Mouse (Mus musculus): Measurements from ENCODE around the gene Il16. TPM values are rescaled to one million over a fixed set of nuclear protein-coding genes. Genes with fewer than 3 reads are reported as not detected.

The Il16 gene
- polyA plus RNA-seq, 1 experiment from 2014 or later = 0.70 TPM

DNA sequence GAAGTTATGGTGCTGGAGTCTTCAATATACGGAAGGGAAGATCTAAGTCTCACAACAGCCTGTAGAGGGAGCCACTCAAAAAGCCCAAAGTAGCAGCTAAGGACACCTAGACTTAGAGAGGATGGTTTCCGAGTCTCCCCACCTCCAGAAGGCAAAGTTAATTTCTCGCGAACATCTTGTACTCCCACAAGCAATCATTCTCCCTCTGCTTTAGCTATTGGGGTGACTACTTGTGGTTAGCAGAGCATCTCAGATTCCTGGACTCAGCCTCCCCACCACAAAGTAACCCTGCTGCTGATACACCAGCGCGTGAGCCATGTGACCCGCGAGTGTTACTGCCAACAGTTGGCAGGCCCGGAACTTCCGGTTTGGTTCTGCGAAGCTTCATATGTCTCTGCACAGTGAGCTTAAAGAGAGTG is 85.2 kb downstream of the Il16 start:
- Histone ChIP-seq H3K27me3 (ENCODE audit: control insufficient read depth, insufficient read depth, low read length) (no peaks in the 10 kb centered on the region), H3K4me2 (ENCODE audit: low read length) (no peak overlapping the region), H3K4me3 (replicated peaks; ENCODE audit: low read depth, low read length) (no peak overlapping the region), H3K9me3 (ENCODE audit: control insufficient read depth, low read length) (no peaks in the 10 kb centered on the region), H3K36me3 (ENCODE audit: control insufficient read depth, insufficient read depth, low read length) (no peaks in the 10 kb centered on the region), H3K4me1 (ENCODE audit: control insufficient read depth, insufficient read depth, low read length) (no peaks in the 10 kb centered on the region), H3K9ac (replicated peaks; ENCODE audit: low read length) (no peak overlapping the region), H3K27ac (replicated peaks; ENCODE audit: low read depth, low read length) (no peak overlapping the region)
- no peak for DNase-seq
- 94% methylated on average over 11 of the region's 11 CpGs for WGBS
- no peak for ATAC-seq (ENCODE audit: low FRiP score, low TSS enrichment)

DNA sequence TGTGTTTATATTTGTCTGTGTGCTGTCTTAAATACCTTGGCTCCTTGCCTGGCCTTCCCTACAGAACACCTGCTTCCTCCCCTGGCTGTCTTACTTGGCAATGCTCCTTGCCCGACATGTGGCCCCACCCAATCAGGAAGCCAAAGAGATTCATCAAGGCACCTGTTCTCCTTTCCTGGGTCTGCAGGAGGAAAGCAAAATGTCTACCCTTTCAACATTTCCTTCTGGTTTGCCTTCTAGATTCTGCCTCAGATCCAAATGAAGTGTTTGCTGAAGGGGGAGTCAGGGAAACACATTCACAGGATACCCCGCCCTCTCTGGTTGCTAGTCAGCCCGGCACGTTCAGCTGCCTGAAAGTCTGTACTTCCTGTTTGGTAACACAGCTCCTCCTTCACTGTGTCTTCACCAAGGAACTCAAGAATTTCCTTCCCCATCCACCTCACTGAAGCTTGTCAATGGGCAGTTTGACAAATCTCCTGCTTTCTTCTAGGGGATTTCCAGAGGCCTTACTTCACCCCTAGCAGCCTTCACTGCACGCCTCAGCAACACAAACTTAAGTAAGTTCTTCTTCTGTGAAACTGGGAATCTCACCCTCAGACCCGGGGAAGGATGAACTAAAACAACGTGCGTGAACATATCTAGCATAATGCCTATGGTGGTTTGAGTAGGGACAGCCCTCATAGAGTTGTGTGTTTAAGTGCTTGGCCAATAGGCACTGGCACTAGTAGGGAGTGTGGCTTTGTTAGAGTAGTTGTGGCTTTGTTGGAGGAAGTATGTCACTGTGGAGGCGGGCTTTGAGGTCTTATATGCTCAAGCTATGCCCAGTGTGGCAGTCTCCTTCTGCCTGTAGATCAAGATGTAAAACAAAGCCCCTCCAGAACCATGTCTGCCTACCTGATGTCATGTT is 86.1 kb downstream of the Il16 start:
- H3K36me3 ChIP-seq (ENCODE audit: control insufficient read depth, insufficient read depth, low read length) = no peaks in the 10 kb centered on the region
- WGBS = 91% methylated on average over 9 of the region's 9 CpGs
- no peak overlapping the region for H3K9ac ChIP-seq (replicated peaks; ENCODE audit: low read length)
- H3K4me1 ChIP-seq (ENCODE audit: control insufficient read depth, insufficient read depth, low read length) = no peaks in the 10 kb centered on the region
- no peak overlapping the region for H3K4me3 ChIP-seq (replicated peaks; ENCODE audit: low read depth, low read length)
- no peak overlapping the region for H3K27ac ChIP-seq (replicated peaks; ENCODE audit: low read depth, low read length)
- H3K27me3 ChIP-seq (ENCODE audit: control insufficient read depth, insufficient read depth, low read length) = no peaks in the 10 kb centered on the region
- no peak for ATAC-seq (ENCODE audit: low FRiP score, low TSS enrichment)
- no peak for DNase-seq
- no peak overlapping the region for H3K4me2 ChIP-seq (ENCODE audit: low read length)
- no peaks in the 10 kb centered on the region for H3K9me3 ChIP-seq (ENCODE audit: control insufficient read depth, low read length)

DNA sequence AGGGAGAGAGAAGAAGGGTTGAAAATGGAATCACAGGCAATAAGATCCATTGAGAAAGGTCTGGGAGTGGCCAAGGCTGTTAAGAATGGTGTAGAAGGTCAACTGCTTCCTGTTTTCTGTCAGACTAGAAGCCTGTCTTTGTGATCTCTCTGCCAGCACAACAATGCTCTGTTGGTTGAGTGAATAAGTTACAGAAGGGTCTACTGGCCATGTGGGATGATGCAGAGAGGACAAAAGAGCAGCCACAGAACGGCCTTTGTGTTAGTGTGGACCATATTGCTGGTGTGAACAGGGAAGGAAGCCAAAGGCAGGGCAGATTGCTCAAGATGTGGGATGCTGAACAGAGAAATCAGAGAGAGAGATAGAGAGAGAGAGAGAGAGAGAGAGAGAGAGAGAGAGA is 86.8 kb downstream of the Il16 start:
- DNase-seq (no peak), ATAC-seq (ENCODE audit: low FRiP score, low TSS enrichment) (no peak)
- Histone ChIP-seq H3K4me2 (ENCODE audit: low read length) (no peak overlapping the region), H3K27ac (replicated peaks; ENCODE audit: low read depth, low read length) (no peak overlapping the region), H3K9me3 (ENCODE audit: control insufficient read depth, low read length) (no peaks in the 10 kb centered on the region), H3K4me3 (replicated peaks; ENCODE audit: low read depth, low read length) (no peak overlapping the region), H3K27me3 (ENCODE audit: control insufficient read depth, insufficient read depth, low read length) (no peaks in the 10 kb centered on the region), H3K9ac (replicated peaks; ENCODE audit: low read length) (no peak overlapping the region), H3K4me1 (ENCODE audit: control insufficient read depth, insufficient read depth, low read length) (no peaks in the 10 kb centered on the region), H3K36me3 (ENCODE audit: control insufficient read depth, insufficient read depth, low read length) (no peaks in the 10 kb centered on the region)
- 71% methylated on average over 1 of the region's 1 CpGs for WGBS

DNA sequence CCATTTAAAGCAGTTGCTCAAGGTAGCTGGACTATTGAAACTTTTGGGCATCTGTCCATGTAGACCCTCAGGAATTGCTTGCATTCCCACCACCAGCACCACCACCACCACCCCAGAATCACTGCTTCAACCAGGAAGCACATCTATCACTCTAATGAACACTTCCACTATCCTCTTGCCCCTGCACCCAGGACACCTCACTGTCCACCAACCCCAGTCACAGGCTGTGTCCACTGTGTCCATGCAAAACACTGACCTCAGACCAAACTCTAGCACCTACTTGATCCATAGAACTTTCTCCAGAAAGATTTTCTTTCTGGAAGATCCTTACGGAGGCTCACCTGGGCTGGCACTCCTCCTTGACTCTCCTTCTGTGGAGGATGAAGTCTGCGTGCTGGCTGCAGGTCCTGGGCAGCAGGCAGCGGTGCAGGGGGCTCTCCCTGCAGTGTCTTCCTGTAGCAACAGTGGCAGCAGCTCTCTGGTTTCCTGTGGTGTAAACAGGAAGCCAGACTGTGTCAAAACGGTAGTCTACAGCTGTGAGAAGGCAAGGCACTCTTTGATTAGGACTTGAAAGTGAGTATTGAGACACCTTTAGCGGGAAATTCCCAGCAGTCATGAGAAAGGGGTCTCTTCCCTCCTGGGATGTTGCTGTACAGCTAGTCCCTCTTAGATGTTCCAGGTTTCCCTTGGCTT is 90.4 kb downstream of the Il16 start:
- Histone ChIP-seq H3K4me1 (ENCODE audit: control insufficient read depth, insufficient read depth, low read length) (no peaks in the 10 kb centered on the region), H3K9ac (replicated peaks; ENCODE audit: low read length) (no peak overlapping the region), H3K27me3 (ENCODE audit: control insufficient read depth, insufficient read depth, low read length) (no peaks in the 10 kb centered on the region), H3K36me3 (ENCODE audit: control insufficient read depth, insufficient read depth, low read length) (no peaks in the 10 kb centered on the region), H3K9me3 (ENCODE audit: control insufficient read depth, low read length) (no peaks in the 10 kb centered on the region), H3K4me2 (ENCODE audit: low read length) (no peak overlapping the region), H3K27ac (replicated peaks; ENCODE audit: low read depth, low read length) (no peak overlapping the region), H3K4me3 (replicated peaks; ENCODE audit: low read depth, low read length) (no peak overlapping the region)
- WGBS = 78% methylated on average over 5 of the region's 5 CpGs
- DNase-seq = no peak
- no peak for ATAC-seq (ENCODE audit: low FRiP score, low TSS enrichment)

DNA sequence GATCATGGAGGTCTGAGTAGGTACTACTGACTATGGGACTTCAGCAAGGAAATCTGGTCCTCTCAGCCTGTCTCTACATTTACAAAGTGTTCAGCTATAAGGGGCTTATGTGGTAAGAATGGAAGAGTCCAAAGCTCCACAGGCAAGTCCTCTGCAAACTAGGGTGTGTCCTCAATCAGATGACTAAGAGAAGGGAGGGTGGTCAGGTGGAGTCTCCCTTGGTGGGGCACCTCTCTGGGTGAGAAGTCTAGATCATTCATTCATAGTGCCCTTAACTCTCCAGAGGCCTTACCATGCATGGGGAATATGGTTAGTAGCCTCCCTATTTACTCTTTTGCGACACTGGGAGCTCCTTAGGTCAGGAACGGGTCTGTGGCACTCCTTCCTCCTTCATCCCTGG is 91.3 kb downstream of the Il16 start:
- Histone ChIP-seq H3K36me3 (ENCODE audit: control insufficient read depth, insufficient read depth, low read length) (no peaks in the 10 kb centered on the region), H3K9me3 (ENCODE audit: control insufficient read depth, low read length) (no peaks in the 10 kb centered on the region), H3K4me2 (ENCODE audit: low read length) (no peak overlapping the region), H3K4me1 (ENCODE audit: control insufficient read depth, insufficient read depth, low read length) (no peaks in the 10 kb centered on the region), H3K4me3 (replicated peaks; ENCODE audit: low read depth, low read length) (no peak overlapping the region), H3K27ac (replicated peaks; ENCODE audit: low read depth, low read length) (no peak overlapping the region), H3K27me3 (ENCODE audit: control insufficient read depth, insufficient read depth, low read length) (no peaks in the 10 kb centered on the region), H3K9ac (replicated peaks; ENCODE audit: low read length) (no peak overlapping the region)
- 94% methylated on average over 2 of the region's 2 CpGs for WGBS
- DNase-seq (no peak), ATAC-seq (ENCODE audit: low FRiP score, low TSS enrichment) (no peak)

DNA sequence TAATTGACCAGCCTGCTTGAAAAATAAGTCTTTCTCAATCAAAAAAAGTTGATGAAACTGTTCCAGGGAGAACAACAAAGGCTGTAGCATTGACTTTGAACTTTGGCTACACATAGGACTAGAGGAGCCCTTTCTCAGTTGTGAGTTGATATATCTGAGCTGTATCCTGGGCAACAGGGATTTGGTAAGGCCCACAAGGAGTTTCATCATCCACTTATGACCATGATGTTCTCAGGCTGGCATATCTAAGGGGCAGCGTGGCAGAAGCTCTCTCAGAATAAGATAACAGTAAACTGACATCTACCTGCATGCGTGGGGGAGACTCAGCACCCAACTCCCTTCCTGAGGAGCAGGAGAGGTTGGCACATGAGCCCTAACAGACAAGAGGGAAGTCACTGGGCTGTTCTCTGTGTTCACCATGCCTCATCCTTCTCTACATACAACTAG is 91.9 kb downstream of the Il16 start:
- ATAC-seq (ENCODE audit: low FRiP score, low TSS enrichment) = no peak
- 86% methylated on average over 2 of the region's 2 CpGs for WGBS

DNA sequence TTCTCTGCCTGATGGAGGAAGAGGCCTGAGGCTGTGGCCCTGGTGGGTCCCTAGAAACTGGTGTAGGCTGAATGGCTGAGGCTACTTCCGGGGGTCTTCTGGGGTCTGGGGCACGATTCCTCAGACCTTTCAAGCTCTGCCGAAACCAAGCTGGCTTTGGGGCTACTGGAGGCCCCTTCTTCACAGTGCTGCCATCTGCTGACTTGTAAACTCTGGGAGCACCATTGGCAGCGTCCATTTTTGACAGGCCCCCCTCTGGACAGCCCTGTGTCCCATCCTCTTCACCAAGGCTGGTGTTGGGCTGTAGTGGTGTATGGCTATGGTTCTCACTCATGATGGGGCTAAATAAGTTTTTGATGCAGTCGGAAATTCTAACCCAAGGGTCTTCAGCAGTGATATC is 93.0 kb downstream of the Il16 start:
- 82% methylated on average over 5 of the region's 5 CpGs for WGBS
- H3K4me3 ChIP-seq (replicated peaks; ENCODE audit: low read depth, low read length) = no peak overlapping the region
- H3K9me3 ChIP-seq (ENCODE audit: control insufficient read depth, low read length) = no peaks in the 10 kb centered on the region
- DNase-seq = no peak
- H3K27me3 ChIP-seq (ENCODE audit: control insufficient read depth, insufficient read depth, low read length) = no peaks in the 10 kb centered on the region
- ATAC-seq (ENCODE audit: low FRiP score, low TSS enrichment) = no peak
- no peak overlapping the region for H3K4me2 ChIP-seq (ENCODE audit: low read length)
- H3K4me1 ChIP-seq (ENCODE audit: control insufficient read depth, insufficient read depth, low read length) = no peaks in the 10 kb centered on the region
- H3K9ac ChIP-seq (replicated peaks; ENCODE audit: low read length) = no peak overlapping the region
- H3K36me3 ChIP-seq (ENCODE audit: control insufficient read depth, insufficient read depth, low read length) = no peaks in the 10 kb centered on the region
- H3K27ac ChIP-seq (replicated peaks; ENCODE audit: low read depth, low read length) = no peak overlapping the region

More for the DNA sequence above, 91.9 kb downstream of the Il16 start:
- Histone ChIP-seq H3K9me3 (ENCODE audit: control insufficient read depth, low read length) (no peaks in the 10 kb centered on the region), H3K36me3 (ENCODE audit: control insufficient read depth, insufficient read depth, low read length) (no peaks in the 10 kb centered on the region), H3K27me3 (ENCODE audit: control insufficient read depth, insufficient read depth, low read length) (no peaks in the 10 kb centered on the region), H3K4me1 (ENCODE audit: control insufficient read depth, insufficient read depth, low read length) (no peaks in the 10 kb centered on the region), H3K27ac (replicated peaks; ENCODE audit: low read depth, low read length) (no peak overlapping the region), H3K4me2 (ENCODE audit: low read length) (no peak overlapping the region), H3K4me3 (replicated peaks; ENCODE audit: low read depth, low read length) (no peak overlapping the region), H3K9ac (replicated peaks; ENCODE audit: low read length) (no peak overlapping the region)
- DNase-seq = no peak

DNA sequence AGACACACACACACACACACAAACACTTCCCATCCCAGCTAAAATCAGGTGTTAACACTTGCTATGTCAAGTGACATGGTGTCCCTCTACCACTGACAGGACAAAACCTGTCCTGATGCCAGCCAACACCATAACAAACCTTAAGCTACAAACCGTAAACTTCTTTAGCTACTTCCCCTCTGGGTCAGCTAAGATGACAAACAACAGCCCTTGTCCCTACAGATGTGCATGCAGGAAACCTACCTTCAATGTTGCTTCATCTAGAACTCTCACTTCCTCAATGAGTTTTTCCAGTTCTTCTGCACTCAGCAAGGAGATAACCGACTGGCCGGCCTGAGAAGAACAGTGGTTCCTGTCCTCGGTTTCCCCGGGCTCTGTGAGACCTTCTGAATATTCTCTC is 94.9 kb downstream of the Il16 start:
- ATAC-seq (ENCODE audit: low FRiP score, low TSS enrichment) (no peak), DNase-seq (no peak)
- Histone ChIP-seq H3K4me1 (ENCODE audit: control insufficient read depth, insufficient read depth, low read length) (no peaks in the 10 kb centered on the region), H3K27me3 (ENCODE audit: control insufficient read depth, insufficient read depth, low read length) (no peaks in the 10 kb centered on the region), H3K36me3 (ENCODE audit: control insufficient read depth, insufficient read depth, low read length) (no peaks in the 10 kb centered on the region), H3K27ac (replicated peaks; ENCODE audit: low read depth, low read length) (no peak overlapping the region), H3K9ac (replicated peaks; ENCODE audit: low read length) (no peak overlapping the region), H3K4me3 (replicated peaks; ENCODE audit: low read depth, low read length) (no peak overlapping the region), H3K4me2 (ENCODE audit: low read length) (no peak overlapping the region), H3K9me3 (ENCODE audit: control insufficient read depth, low read length) (no peaks in the 10 kb centered on the region)
- WGBS = 94% methylated on average over 5 of the region's 5 CpGs

DNA sequence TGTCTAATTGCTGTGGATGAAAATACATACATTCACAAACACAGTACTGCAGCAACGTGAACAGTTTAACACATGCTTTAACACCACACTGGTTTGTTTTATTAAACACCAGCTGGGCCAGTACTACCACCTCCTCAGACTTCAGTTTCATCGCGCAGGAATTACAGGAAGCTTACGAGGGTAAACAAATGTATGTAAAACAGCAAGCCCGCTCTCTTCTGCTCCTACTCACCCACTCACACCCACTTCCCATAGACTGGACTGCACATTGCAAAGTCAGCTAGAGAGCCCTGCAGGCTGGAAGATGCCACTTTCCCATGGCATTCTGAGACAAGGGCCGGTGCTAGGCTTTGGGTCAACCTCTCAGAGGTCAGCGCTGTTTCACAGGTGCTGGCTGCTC is 96.7 kb downstream of the Il16 start:
- DNase-seq (no peak), ATAC-seq (ENCODE audit: low FRiP score, low TSS enrichment) (no peak)
- Histone ChIP-seq H3K4me3 (replicated peaks; ENCODE audit: low read depth, low read length) (no peak overlapping the region), H3K4me1 (ENCODE audit: control insufficient read depth, insufficient read depth, low read length) (no peaks in the 10 kb centered on the region), H3K9ac (replicated peaks; ENCODE audit: low read length) (no peak overlapping the region), H3K27me3 (ENCODE audit: control insufficient read depth, insufficient read depth, low read length) (no peaks in the 10 kb centered on the region), H3K36me3 (ENCODE audit: control insufficient read depth, insufficient read depth, low read length) (no peaks in the 10 kb centered on the region), H3K4me2 (ENCODE audit: low read length) (no peak overlapping the region), H3K27ac (replicated peaks; ENCODE audit: low read depth, low read length) (no peak overlapping the region), H3K9me3 (ENCODE audit: control insufficient read depth, low read length) (no peaks in the 10 kb centered on the region)
- 87% methylated on average over 7 of the region's 7 CpGs for WGBS

All from midbrain, embryonic 14.5 days (tissue).